In the genomic region with DNA sequence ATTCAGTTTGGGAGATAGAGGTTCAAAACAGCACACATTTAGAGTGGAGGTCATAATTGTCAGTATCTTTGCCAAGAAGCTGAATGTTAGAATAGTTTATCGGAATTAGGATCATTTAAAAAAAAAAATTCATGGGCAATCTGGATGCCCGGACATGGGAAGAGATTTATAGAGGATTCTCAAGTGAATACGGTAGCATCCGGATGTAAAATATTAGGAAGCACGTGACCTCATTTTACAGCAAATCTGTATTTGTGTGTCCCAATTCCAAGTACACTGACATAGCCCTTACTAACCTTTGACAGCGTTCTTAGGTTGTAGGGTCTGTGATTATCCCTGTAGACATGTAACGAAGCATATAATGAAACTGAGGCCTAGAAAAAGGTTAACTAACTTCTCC, we compare ENCODE assay signal across 8 mouse cellular contexts. TPM values are rescaled to one million over a fixed set of nuclear protein-coding genes. Genes with fewer than 3 reads are reported as not detected.
DNase-seq lines count a peak whose midpoint lies in the region; ATAC-seq and TF ChIP-seq lines count a peak whose summit lies in the region.

No protein-coding gene starts in this region.

- peak overlapping the region; percentile 83 for H3K4me3 ChIP-seq in kidney, embryonic 14.5 days (ENCODE audit: low read length)
- H3K4me3 ChIP-seq in bone marrow macrophage, adult 2 months (ENCODE audit: insufficient read depth, low read length): peak overlapping the region; percentile 93
- H3K4me3 ChIP-seq in hindbrain, embryonic 13.5 days: peak overlapping the region; percentile 89
- H3K4me3 ChIP-seq in midbrain, embryonic 12.5 days: peak overlapping the region; percentile 89

- H3K9me3 ChIP-seq in kidney, embryonic 14.5 days (ENCODE audit: control insufficient read depth, low read length): no peaks in the 10 kb centered on the region
- H3K9me3 ChIP-seq in hindbrain, embryonic 13.5 days: no peaks in the 10 kb centered on the region
- no peaks in the 10 kb centered on the region for H3K9me3 ChIP-seq in midbrain, embryonic 12.5 days

- TF ChIP-seq POLR2A in bone marrow macrophage, adult 2 months (IDR thresholded peaks at IDR 0.05; ENCODE audit: borderline replicate concordance, low read depth, low read length): no peak

- H3K9ac ChIP-seq in kidney, embryonic 14.5 days (ENCODE audit: low read depth, low read length): peak overlapping the region; percentile 76; the same call in 1 of the 2 replicates
- H3K9ac ChIP-seq in hindbrain, embryonic 13.5 days: peak overlapping the region; percentile 88
- H3K9ac ChIP-seq in midbrain, embryonic 12.5 days (replicated peaks): peak overlapping the region; percentile 75

- H3K4me2 ChIP-seq in kidney, embryonic 14.5 days (replicated peaks; ENCODE audit: low read depth, low read length): peak overlapping the region; percentile 64
- H3K4me2 ChIP-seq in hindbrain, embryonic 13.5 days: peak overlapping the region; percentile 71
- peak overlapping the region; percentile 88 for H3K4me2 ChIP-seq in midbrain, embryonic 12.5 days (replicated peaks)

- no peaks in the 10 kb centered on the region for H3K27me3 ChIP-seq in kidney, embryonic 14.5 days (ENCODE audit: control insufficient read depth, insufficient read depth, low read length)
- H3K27me3 ChIP-seq in hindbrain, embryonic 13.5 days: no peaks in the 10 kb centered on the region
- H3K27me3 ChIP-seq in midbrain, embryonic 12.5 days: no peaks in the 10 kb centered on the region

- peaks cover 26% of the 10 kb centered on the region for H3K36me3 ChIP-seq in kidney, embryonic 14.5 days (ENCODE audit: control insufficient read depth, insufficient read depth, low read length)
- H3K36me3 ChIP-seq in hindbrain, embryonic 13.5 days: peaks cover 22% of the 10 kb centered on the region
- peaks cover 24% of the 10 kb centered on the region for H3K36me3 ChIP-seq in midbrain, embryonic 12.5 days

- no peak for TF ChIP-seq CTCF in bone marrow macrophage, adult 2 months (IDR thresholded peaks at IDR 0.05; ENCODE audit: low read depth, low read length)

- no peak for DNase-seq in kidney, adult 9 months
- no peak for DNase-seq in yolk sac, embryonic 10.5 days (ENCODE audit: low spot score)
- no peak for DNase-seq in cerebellum, adult 11-12 months

- H3K27ac ChIP-seq in kidney, embryonic 14.5 days (ENCODE audit: low read depth, low read length): no peak overlapping the region
- H3K27ac ChIP-seq in bone marrow macrophage, adult 2 months (ENCODE audit: insufficient read depth, low read depth, low read length): peak overlapping the region; percentile 96; the same call in 1 of the 2 replicates
- H3K27ac ChIP-seq in hindbrain, embryonic 13.5 days: no peak overlapping the region
- H3K27ac ChIP-seq in midbrain, embryonic 12.5 days (replicated peaks): no peak overlapping the region

- 90% methylated on average over 7 of the region's 7 CpGs for WGBS in kidney, embryonic 14.5 days
- 93% methylated on average over 7 of the region's 7 CpGs for WGBS in hindbrain, embryonic 13.5 days
- 94% methylated on average over 7 of the region's 7 CpGs for WGBS in midbrain, embryonic 12.5 days

- peaks cover 6% of the 10 kb centered on the region; the same call in 1 of the 2 replicates for H3K4me1 ChIP-seq in kidney, embryonic 14.5 days (ENCODE audit: control insufficient read depth, insufficient read depth, low read length)
- peaks cover 12% of the 10 kb centered on the region for H3K4me1 ChIP-seq in bone marrow macrophage, adult 2 months (ENCODE audit: control insufficient read depth, insufficient read depth, low read length)
- H3K4me1 ChIP-seq in hindbrain, embryonic 13.5 days (replicated peaks): peaks cover 25% of the 10 kb centered on the region
- peaks cover 17% of the 10 kb centered on the region for H3K4me1 ChIP-seq in midbrain, embryonic 12.5 days

- no peak for ATAC-seq in kidney, embryonic 14.5 days (ENCODE audit: low FRiP score, low TSS enrichment)
- ATAC-seq in hindbrain, embryonic 13.5 days (ENCODE audit: low FRiP score): no peak
- ATAC-seq in midbrain, embryonic 12.5 days (ENCODE audit: low FRiP score, low read depth): no peak
- ATAC-seq in activated CD4-positive, CD25-positive, alpha-beta regulatory T cell, adult 4 months: no peak

RNA-seq across cellular contexts. Expression of gene Lamtor3, which starts 1.1 kb away (rescaled TPM):
- 111 TPM in 2 replicates for polyA plus RNA-seq in kidney, embryonic 14.5 days (2014; fragmentation: Nextera tagmentation; extraction: Ambion mirVana)
- polyA plus RNA-seq in bone marrow macrophage, adult 2 months (2012; ENCODE audit: insufficient read depth, insufficient read length, missing spikeins): 104 and 110 TPM in 2 replicates
- 121 and 130 TPM in 2 replicates for polyA plus RNA-seq in hindbrain, embryonic 13.5 days (2015; fragmentation: Nextera tagmentation; extraction: Ambion mirVana)
- 94.8 and 103 TPM in 2 replicates for polyA plus RNA-seq in midbrain, embryonic 12.5 days (2016; fragmentation: Nextera tagmentation; extraction: Ambion mirVana)
- polyA plus RNA-seq in activated CD4-positive, CD25-positive, alpha-beta regulatory T cell, adult 4 months (2017; shearing (Covaris generic)): 10 to 100 TPM; 69.7 to 81.8 TPM

RNA-seq across cellular contexts. Expression of gene Dnajb14, which starts 51.9 kb away (rescaled TPM):
- polyA plus RNA-seq in kidney, embryonic 14.5 days (2014; fragmentation: Nextera tagmentation; extraction: Ambion mirVana): 12.2 and 12.3 TPM in 2 replicates
- polyA plus RNA-seq in bone marrow macrophage, adult 2 months (2012; ENCODE audit: insufficient read depth, insufficient read length, missing spikeins): 55.8 and 62.7 TPM in 2 replicates
- polyA plus RNA-seq in hindbrain, embryonic 13.5 days (2015; fragmentation: Nextera tagmentation; extraction: Ambion mirVana): 11.7 and 11.9 TPM in 2 replicates
- 11.3 and 12.1 TPM in 2 replicates for polyA plus RNA-seq in midbrain, embryonic 12.5 days (2016; fragmentation: Nextera tagmentation; extraction: Ambion mirVana)
- polyA plus RNA-seq in activated CD4-positive, CD25-positive, alpha-beta regulatory T cell, adult 4 months (2017; shearing (Covaris generic)): 1 to 10 TPM; 2.8 to 3.9 TPM

RNA-seq across cellular contexts. Expression of gene H2afz, which starts 55.1 kb away (rescaled TPM):
- 2,687 and 3,357 TPM in 2 replicates for polyA plus RNA-seq in kidney, embryonic 14.5 days (2014; fragmentation: Nextera tagmentation; extraction: Ambion mirVana)
- 619 and 702 TPM in 2 replicates for polyA plus RNA-seq in bone marrow macrophage, adult 2 months (2012; ENCODE audit: insufficient read depth, insufficient read length, missing spikeins)
- 1,016 and 1,041 TPM in 2 replicates for polyA plus RNA-seq in hindbrain, embryonic 13.5 days (2015; fragmentation: Nextera tagmentation; extraction: Ambion mirVana)
- 2,469 and 2,593 TPM in 2 replicates for polyA plus RNA-seq in midbrain, embryonic 12.5 days (2016; fragmentation: Nextera tagmentation; extraction: Ambion mirVana)
- polyA plus RNA-seq in activated CD4-positive, CD25-positive, alpha-beta regulatory T cell, adult 4 months (2017; shearing (Covaris generic)): 1,000 to 10,000 TPM; 1,823 to 2,009 TPM
